Mouse (Mus musculus): Measurements from ENCODE around the gene Mrps30. TPM values are rescaled to one million over a fixed set of nuclear protein-coding genes. Genes with fewer than 3 reads are reported as not detected.

Gene Mrps30
- polyA plus RNA-seq, 1 experiment from 2014 or later: 21.6 TPM

DNA sequence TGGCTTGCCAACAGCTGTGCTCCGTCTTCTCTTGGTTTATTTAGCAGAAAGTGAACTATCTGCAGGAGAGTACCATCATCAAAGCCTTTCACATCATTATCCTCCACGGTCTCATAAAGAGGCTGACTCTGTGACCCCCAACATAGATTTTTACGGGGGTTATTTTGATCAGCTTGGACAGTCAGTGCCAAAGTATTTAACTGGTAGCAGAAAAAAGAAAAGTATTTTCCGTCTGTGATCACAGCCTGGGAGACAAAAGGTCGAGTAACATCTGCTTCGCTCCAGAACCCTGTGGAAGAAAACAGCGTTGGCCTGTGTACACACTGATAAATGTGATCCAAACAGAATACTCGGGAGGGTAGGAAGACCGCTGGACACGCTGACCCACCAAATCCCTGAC lies 6.7 kb downstream of the Mrps30 start:
- H3K9ac ChIP-seq (ENCODE audit: low read length): no peak overlapping the region
- no peak overlapping the region for H3K4me3 ChIP-seq (replicated peaks; ENCODE audit: low read length)
- H3K27me3 ChIP-seq (ENCODE audit: control insufficient read depth, insufficient read depth, low read length): no peaks in the 10 kb centered on the region
- WGBS: 38% methylated on average over 10 of the region's 10 CpGs
- H3K4me1 ChIP-seq (ENCODE audit: control insufficient read depth, insufficient read depth, low read length): no peaks in the 10 kb centered on the region
- no peaks in the 10 kb centered on the region for H3K9me3 ChIP-seq (replicated peaks; ENCODE audit: control insufficient read depth, low read length)
- H3K27ac ChIP-seq (ENCODE audit: low read length): no peak overlapping the region
- H3K4me2 ChIP-seq (ENCODE audit: low read depth, low read length): no peak overlapping the region
- H3K36me3 ChIP-seq (ENCODE audit: control insufficient read depth, insufficient read depth, low read length): 0 out of 2 replicates have a peak, but pooled peaks cover 5% of the 10 kb centered on the region
- ATAC-seq (ENCODE audit: insufficient read depth, low FRiP score): no peak

DNA sequence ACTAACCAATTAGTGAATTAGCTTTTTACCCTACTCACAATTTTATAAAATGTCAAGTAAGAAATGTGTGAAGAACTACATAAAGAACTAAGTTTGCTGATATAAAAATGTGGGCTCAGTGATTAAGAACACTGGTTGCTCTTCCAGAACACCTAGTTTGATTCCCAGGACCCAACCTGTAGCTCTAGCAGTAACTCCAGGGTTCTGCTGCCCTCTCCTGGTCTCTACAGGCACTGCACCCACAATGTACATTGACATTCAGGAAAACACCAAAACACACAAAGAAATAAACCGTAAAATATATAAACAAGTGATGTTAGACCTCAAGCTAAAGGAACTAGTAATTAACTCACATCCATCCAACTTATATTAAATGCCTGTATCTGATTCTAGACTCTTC lies 7.9 kb downstream of the Mrps30 start:
- no peaks in the 10 kb centered on the region for H3K27me3 ChIP-seq (ENCODE audit: control insufficient read depth, insufficient read depth, low read length)

DNA sequence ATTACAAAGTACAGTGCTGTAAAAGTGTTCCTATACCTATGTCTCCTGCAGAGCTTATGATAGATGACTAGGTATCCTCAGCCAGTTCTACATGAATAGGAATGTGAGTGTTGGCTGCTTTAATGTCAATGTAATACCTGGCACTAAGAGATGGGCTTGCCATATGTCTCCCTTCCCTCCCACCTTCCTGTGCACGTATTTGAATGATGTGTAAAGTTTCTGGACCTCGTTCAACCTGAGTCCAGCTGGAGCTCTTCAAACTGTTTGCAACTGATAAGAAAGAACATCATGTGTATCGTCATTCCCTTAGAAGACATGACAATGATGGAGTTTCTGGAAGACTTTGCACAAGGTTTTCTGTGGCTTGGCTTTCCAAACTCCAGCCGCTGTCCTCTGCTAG lies 14.2 kb downstream of the Mrps30 start:
- Histone ChIP-seq H3K27me3 (ENCODE audit: control insufficient read depth, insufficient read depth, low read length) (no peaks in the 10 kb centered on the region), H3K4me3 (replicated peaks; ENCODE audit: low read length) (no peak overlapping the region), H3K9ac (ENCODE audit: low read length) (no peak overlapping the region), H3K4me1 (ENCODE audit: control insufficient read depth, insufficient read depth, low read length) (no peaks in the 10 kb centered on the region), H3K4me2 (ENCODE audit: low read depth, low read length) (no peak overlapping the region), H3K27ac (ENCODE audit: low read length) (no peak overlapping the region), H3K36me3 (ENCODE audit: control insufficient read depth, insufficient read depth, low read length) (no peaks in the 10 kb centered on the region), H3K9me3 (replicated peaks; ENCODE audit: control insufficient read depth, low read length) (no peaks in the 10 kb centered on the region)
- 53% methylated on average over 4 of the region's 4 CpGs for WGBS
- ATAC-seq (ENCODE audit: insufficient read depth, low FRiP score): no peak

More for the DNA sequence above, 7.9 kb downstream of the Mrps30 start:
- ATAC-seq (ENCODE audit: insufficient read depth, low FRiP score): no peak
- Histone ChIP-seq H3K9ac (ENCODE audit: low read length) (no peak overlapping the region), H3K36me3 (ENCODE audit: control insufficient read depth, insufficient read depth, low read length) (no peaks in the 10 kb centered on the region), H3K9me3 (replicated peaks; ENCODE audit: control insufficient read depth, low read length) (no peaks in the 10 kb centered on the region), H3K4me1 (ENCODE audit: control insufficient read depth, insufficient read depth, low read length) (no peaks in the 10 kb centered on the region), H3K4me3 (replicated peaks; ENCODE audit: low read length) (no peak overlapping the region), H3K4me2 (ENCODE audit: low read depth, low read length) (no peak overlapping the region), H3K27ac (ENCODE audit: low read length) (no peak overlapping the region)
- WGBS: 67% methylated on average over 1 of the region's 1 CpGs

- H3K4me2 ChIP-seq (ENCODE audit: low read depth, low read length): no peak overlapping the region
- no peaks in the 10 kb centered on the region for H3K9me3 ChIP-seq (replicated peaks; ENCODE audit: control insufficient read depth, low read length)
- H3K36me3 ChIP-seq (ENCODE audit: control insufficient read depth, insufficient read depth, low read length): no peaks in the 10 kb centered on the region
- ATAC-seq (ENCODE audit: insufficient read depth, low FRiP score): no peak
- no peaks in the 10 kb centered on the region for H3K4me1 ChIP-seq (ENCODE audit: control insufficient read depth, insufficient read depth, low read length)
- WGBS: 72% methylated on average over 1 of the region's 1 CpGs
- no peaks in the 10 kb centered on the region for H3K27me3 ChIP-seq (ENCODE audit: control insufficient read depth, insufficient read depth, low read length)
- H3K4me3 ChIP-seq (replicated peaks; ENCODE audit: low read length): no peak overlapping the region
- no peak overlapping the region for H3K9ac ChIP-seq (ENCODE audit: low read length)
- H3K27ac ChIP-seq (ENCODE audit: low read length): no peak overlapping the region
Measured at GRCm38 (mm10) chr13:118365774-118366173, 21.3 kb downstream of the Mrps30 start.

DNA sequence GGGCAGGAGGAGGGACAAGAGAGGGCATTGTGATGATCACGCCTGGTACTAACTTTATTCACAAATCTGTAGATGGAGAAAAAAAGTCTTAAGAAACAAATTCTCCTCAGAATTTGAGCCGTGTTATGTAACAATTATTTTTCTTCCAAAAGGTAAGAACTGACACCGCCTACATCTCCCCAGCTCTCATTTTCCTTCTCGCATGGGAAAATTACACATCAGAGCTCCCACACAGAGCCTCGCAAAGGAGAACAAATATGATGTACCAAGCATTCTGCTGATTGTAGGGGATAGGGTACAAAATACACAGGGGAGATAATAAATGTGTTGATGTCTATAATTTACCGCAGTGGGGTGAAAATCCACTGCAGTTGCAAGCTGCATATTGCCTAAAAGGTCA lies 23.7 kb downstream of the Mrps30 start:
- Histone ChIP-seq H3K9me3 (replicated peaks; ENCODE audit: control insufficient read depth, low read length) (no peaks in the 10 kb centered on the region), H3K4me2 (ENCODE audit: low read depth, low read length) (no peak overlapping the region), H3K4me1 (ENCODE audit: control insufficient read depth, insufficient read depth, low read length) (no peaks in the 10 kb centered on the region), H3K27ac (ENCODE audit: low read length) (no peak overlapping the region), H3K27me3 (ENCODE audit: control insufficient read depth, insufficient read depth, low read length) (no peaks in the 10 kb centered on the region), H3K9ac (ENCODE audit: low read length) (no peak overlapping the region), H3K36me3 (ENCODE audit: control insufficient read depth, insufficient read depth, low read length) (no peaks in the 10 kb centered on the region), H3K4me3 (replicated peaks; ENCODE audit: low read length) (no peak overlapping the region)
- no peak for ATAC-seq (ENCODE audit: insufficient read depth, low FRiP score)
- WGBS: 86% methylated on average over 6 of the region's 6 CpGs

- Histone ChIP-seq H3K4me3 (replicated peaks; ENCODE audit: low read length) (no peak overlapping the region), H3K4me1 (ENCODE audit: control insufficient read depth, insufficient read depth, low read length) (no peaks in the 10 kb centered on the region), H3K4me2 (ENCODE audit: low read depth, low read length) (no peak overlapping the region), H3K27ac (ENCODE audit: low read length) (no peak overlapping the region), H3K36me3 (ENCODE audit: control insufficient read depth, insufficient read depth, low read length) (no peaks in the 10 kb centered on the region), H3K9ac (ENCODE audit: low read length) (no peak overlapping the region), H3K9me3 (replicated peaks; ENCODE audit: control insufficient read depth, low read length) (no peaks in the 10 kb centered on the region), H3K27me3 (ENCODE audit: control insufficient read depth, insufficient read depth, low read length) (no peaks in the 10 kb centered on the region)
- ATAC-seq (ENCODE audit: insufficient read depth, low FRiP score): no peak
- WGBS: 87% methylated on average over 10 of the region's 10 CpGs
Measured at GRCm38 (mm10) chr13:118350870-118351269, 36.2 kb downstream of the Mrps30 start.

DNA sequence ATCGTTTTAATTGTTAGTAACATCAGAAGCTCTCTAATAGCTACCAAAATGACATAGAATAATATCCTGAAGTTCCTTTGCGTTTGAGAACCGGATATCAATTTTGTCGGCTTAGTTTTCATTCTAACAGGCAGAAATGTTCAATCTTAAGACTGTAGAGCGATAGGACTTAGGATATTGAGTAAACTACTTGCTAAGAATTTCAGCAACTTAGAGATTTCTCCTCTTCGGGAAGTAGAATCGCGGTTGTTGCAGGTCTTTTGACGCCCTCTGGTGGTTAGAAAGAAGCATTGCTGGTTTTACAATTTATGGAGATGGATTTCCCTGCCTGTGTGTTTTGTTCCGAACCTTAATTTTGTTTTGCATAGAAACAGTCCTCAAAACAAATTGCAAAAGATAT lies 36.8 kb downstream of the Mrps30 start:
- H3K9ac ChIP-seq (ENCODE audit: low read length): no peak overlapping the region
- WGBS: 21% methylated on average over 10 of the region's 10 CpGs
- no peaks in the 10 kb centered on the region for H3K9me3 ChIP-seq (replicated peaks; ENCODE audit: control insufficient read depth, low read length)
- no peak overlapping the region for H3K4me2 ChIP-seq (ENCODE audit: low read depth, low read length)
- no peak for ATAC-seq (ENCODE audit: insufficient read depth, low FRiP score)
- H3K4me1 ChIP-seq (ENCODE audit: control insufficient read depth, insufficient read depth, low read length): no peaks in the 10 kb centered on the region
- H3K27me3 ChIP-seq (ENCODE audit: control insufficient read depth, insufficient read depth, low read length): no peaks in the 10 kb centered on the region
- H3K27ac ChIP-seq (ENCODE audit: low read length): no peak overlapping the region
- H3K36me3 ChIP-seq (ENCODE audit: control insufficient read depth, insufficient read depth, low read length): no peaks in the 10 kb centered on the region
- H3K4me3 ChIP-seq (replicated peaks; ENCODE audit: low read length): no peak overlapping the region

Other genes with a start within 250 kb of the Mrps30 start
- 0.53 and 0.57 TPM in 2 replicates for gene B430218F22Rik, start 622 bp downstream of the Mrps30 start, polyA plus RNA-seq (2015; fragmentation: Nextera tagmentation; extraction: Ambion mirVana)

All from stomach, embryonic 16.5 days (tissue).